Mouse (Mus musculus) layer of hippocampus, adult 2 months (tissue): ENCODE results near the gene Pafah1b3. TPM values are rescaled to one million over a fixed set of nuclear protein-coding genes. Genes with fewer than 3 reads are reported as not detected.
A peak's percentile ranks its signal among the peaks of the same experiment; 100 is the strongest.
"Not testable (repeated sequence)": the region's sequence is repeated elsewhere in the genome, so short reads cannot be mapped to it uniquely, and the experiment has no call there.

Experiments used
- DNase-seq, 2 experiments: peaks; one replicate each; pipeline ENCODE4 v3.0.0; 2022; ENCODE audit warnings: low spot score in 2 of 2
- H3K27ac ChIP-seq: fragments of 200-600 bp; 2 replicates; pipeline ENCODE4 v1.8.1; 2022
- H3K4me3 ChIP-seq: fragments of 200-600 bp; 2 replicates; pipeline ENCODE4 v1.8.1; 2022; ENCODE audit warnings: mild to moderate bottlenecking
- CTCF ChIP-seq: fragments of 200-600 bp; conservative IDR thresholded peaks from 2 replicates; pipeline ENCODE4 v1.8.1; 2022; ENCODE audit warnings: antibody characterized with exemption, mild to moderate bottlenecking, moderate library complexity
- long read RNA-seq, 2 experiments: library from polyadenylated mRNA; stranded (forward); transcript quantifications; one replicate each; pipeline ENCODE4 v2.0.0; 2021; ENCODE audit warnings: borderline mapping rate in 2 of 2
- total RNA-seq, 2 experiments: library from RNA; stranded (reverse); gene quantifications; 2 replicates each; pipeline ENCODE4 v1.2.3; 2021

The Pafah1b3 gene
- 10 to 100 TPM; 16.9 to 21.0 TPM for total RNA-seq
- long read RNA-seq, experiment 1, partial matches to known transcripts, result 0 of 10 reads
- long read RNA-seq, experiment 1, other reads (novel, unspliced or antisense), result 2 of 10 reads
- long read RNA-seq, experiment 2, transcript Pafah1b3-201 (6 exons, 901 nt), result minor isoform, 8 of 18 reads
- long read RNA-seq, experiment 2, transcript Pafah1b3-204 (5 exons, 859 nt), result major isoform, 10 of 18 reads
- long read RNA-seq, experiment 2, partial matches to known transcripts, result 0 of 18 reads
- long read RNA-seq, experiment 2, other reads (novel, unspliced or antisense), result 0 of 18 reads

DNA sequence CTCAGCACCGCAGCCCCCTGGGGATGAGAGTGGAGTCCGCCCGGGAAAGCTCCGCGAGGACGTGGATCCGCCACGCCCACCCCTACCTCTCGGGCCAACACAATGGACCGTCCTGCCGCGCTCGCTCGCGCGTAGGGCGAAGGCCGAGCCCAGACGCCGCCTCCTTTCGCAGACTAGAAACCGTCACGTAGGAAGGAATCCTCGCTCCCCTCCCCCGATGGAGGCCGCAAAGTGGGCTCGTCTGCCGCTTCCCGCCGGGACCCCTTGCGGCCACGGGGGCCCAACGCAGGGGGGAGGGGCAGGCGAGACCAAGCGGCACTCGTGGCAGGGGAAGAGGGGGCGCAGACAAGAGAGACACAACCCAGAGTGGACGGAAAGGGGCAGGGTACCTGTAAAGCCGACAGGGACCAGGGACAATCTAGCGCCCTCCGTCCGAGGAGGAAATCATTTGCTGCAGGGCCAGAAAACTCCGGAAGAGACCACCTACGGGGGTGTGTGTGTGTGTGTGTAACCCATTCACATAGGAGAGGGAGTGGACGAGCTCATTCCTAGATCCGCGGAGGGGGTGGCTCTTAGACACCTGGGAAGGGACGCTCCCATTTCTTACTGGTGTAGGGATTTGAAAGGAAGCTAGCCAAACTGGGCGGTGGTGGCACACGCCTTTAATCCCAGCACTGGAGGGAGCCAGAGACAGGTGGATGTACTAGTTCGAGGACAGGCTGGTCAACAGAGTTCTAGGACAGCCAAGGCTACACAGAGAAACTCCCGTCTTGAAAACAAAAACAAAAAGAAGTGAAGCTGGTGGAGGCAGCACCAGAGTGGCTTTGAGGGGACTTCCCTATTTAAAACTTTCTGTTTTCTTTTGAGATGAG lies at the start of gene Pafah1b3:
Pafah1b3 (minus strand) TSS at position 533 of the 872 bp plus-strand sequence.
- peak within 1 kb of the TSS; percentile 83 for H3K4me3 ChIP-seq
- peak; percentile 57 for TF ChIP-seq CTCF
- DNase-seq, result peak; percentile 72 to 84
- H3K27ac ChIP-seq, result peak within 1 kb of the TSS; percentile 72

DNA sequence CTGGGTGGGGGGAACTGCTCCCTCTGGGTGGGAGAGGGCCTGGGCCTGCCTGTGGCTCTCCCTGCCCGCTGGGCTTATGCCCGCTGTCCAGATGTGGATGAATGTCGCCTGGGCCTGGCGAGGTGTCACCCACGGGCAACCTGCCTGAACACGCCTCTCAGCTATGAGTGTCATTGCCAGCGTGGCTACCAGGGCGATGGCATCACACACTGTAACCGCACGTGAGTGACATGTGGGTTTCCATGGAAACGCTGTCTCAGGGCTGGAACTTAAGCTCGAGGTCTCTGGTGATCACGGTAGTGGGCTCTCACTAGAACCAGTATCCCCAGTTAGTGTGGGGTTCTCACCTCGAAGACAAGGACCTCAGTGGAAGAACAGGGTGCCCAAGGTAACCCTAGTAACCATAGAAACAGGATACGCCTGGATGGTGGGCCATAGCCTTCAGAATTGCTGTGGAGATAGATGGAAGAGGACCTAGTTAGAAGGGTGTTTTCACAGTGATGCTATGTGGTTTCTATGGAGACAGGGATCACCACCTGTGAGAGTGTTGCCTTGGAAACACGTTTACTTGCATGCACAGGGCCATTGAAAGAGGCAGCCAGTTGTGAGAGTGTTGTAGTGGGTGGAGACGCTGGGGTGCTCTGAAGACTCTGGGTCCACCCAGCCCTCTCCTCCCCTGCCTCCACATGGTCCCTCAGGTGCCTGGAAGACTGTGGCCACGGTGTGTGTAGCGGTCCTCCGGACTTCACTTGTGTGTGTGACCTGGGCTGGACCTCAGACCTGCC lies 43.4 kb upstream of the Pafah1b3 start:
- DNase-seq, result peak in 1 of 2 experiments; percentile 64
- TF ChIP-seq CTCF, result no peak
- H3K4me3 ChIP-seq, result no peak overlapping the region
- H3K27ac ChIP-seq, result peak overlapping the region; percentile 48; the same call in 1 of the 2 replicates

- no peak for TF ChIP-seq CTCF
- Histone ChIP-seq H3K4me3 (no peak overlapping the region), H3K27ac (no peak overlapping the region)
- DNase-seq, result no peak
Observed at GRCm38 (mm10) chr7:25339329-25339728, 41.5 kb upstream of the Pafah1b3 start.

- Histone ChIP-seq H3K27ac (no peak overlapping the region), H3K4me3 (no peak overlapping the region)
- TF ChIP-seq CTCF, result no peak
- DNase-seq, result no peak
Observed at GRCm38 (mm10) chr7:25334472-25334871, 36.7 kb upstream of the Pafah1b3 start.

DNA sequence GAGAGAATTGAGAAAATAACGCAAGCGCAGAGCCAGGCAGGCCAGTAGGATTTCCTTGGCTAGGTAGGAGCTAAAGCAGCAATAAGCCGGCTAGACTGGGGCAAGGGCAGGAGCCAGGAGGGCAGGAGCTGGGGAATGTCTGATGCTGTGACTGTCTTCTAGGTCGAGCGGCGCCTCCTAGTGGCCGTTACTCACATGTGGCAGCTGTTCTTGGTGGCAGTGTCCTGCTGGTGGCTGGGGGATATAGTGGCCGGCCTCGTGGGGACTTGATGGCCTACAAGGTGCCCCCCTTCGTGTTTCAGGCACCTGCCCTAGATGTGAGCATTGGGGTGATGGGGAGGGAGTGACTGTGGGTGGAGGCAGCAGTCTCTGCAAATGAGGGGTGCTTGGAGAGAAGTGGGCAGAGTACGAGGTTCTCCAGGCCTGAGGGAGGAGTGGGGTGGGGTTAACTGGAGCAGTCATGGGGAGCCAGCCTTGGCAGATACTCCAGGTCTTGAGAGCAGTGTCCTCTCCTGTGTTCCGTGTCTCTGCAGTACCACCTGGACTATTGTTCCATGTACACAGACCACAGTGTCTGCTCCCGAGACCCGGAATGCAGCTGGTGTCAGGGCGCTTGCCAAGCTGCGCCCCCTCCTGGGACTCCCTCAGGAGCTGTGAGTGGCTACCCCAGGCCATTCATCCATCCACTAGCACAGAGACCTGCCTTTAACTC lies 36.0 kb upstream of the Pafah1b3 start:
- TF ChIP-seq CTCF, result peak; percentile 83
- no peak overlapping the region for H3K27ac ChIP-seq
- DNase-seq, result peak; percentile 45 to 60
- no peak overlapping the region for H3K4me3 ChIP-seq

DNA sequence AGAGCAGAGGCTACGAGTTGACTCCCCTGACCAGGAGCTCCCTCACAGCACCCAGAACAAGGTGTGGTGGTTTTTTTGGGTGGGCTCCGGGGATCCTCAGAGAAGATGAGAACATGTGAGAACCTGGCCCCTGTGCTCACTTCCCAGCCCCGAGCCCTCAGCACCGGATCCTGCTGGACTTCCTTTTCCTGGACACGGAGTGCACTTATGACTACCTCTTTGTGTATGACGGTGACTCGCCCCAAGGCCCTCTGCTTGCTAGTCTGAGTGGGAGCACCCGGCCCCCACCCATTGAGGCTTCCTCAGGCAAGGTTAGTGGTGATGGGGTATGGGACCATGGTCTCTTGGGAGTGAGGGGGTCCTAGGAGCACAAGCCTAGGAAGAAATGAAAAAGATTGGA lies 28.4 kb upstream of the Pafah1b3 start:
- DNase-seq, result no peak
- no peak overlapping the region for H3K4me3 ChIP-seq
- no peak overlapping the region for H3K27ac ChIP-seq
- no peak for TF ChIP-seq CTCF

DNA sequence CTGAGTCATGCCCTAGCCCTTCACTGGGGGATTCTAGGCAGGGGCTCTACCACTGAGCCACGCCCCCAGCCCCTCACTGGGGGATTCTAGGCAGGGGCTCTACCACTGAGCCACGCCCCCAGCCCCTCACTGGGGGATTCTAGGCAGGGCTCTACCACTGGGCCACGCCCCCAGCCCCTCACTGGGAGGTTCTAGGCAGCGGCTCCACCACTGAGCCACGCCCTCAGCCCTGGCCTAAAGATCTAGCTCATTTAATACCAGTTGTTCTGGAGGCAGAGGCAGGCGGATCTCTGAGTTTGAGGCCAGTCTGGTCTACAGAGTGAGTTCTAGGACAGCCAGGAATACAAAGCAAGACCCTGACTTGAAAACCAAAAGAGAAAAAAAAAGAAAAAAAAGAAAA lies 27.6 kb upstream of the Pafah1b3 start:
- H3K27ac ChIP-seq, DNase-seq: not testable (repeated sequence)

GRCm38 (mm10) chr7:25323219-25323618 lies 25.4 kb upstream of the Pafah1b3 start:
- DNase-seq, result no peak
- Histone ChIP-seq H3K27ac (no peak overlapping the region), H3K4me3 (no peak overlapping the region)
- no peak for TF ChIP-seq CTCF

More for the DNA sequence above, 27.6 kb upstream of the Pafah1b3 start:
- H3K4me3 ChIP-seq, result not testable (repeated sequence)

- H3K27ac ChIP-seq, result no peak overlapping the region
- DNase-seq, result no peak
- no peak overlapping the region for H3K4me3 ChIP-seq
- TF ChIP-seq CTCF, result no peak
Observed at GRCm38 (mm10) chr7:25322058-25322484, 24.3 kb upstream of the Pafah1b3 start.

DNA sequence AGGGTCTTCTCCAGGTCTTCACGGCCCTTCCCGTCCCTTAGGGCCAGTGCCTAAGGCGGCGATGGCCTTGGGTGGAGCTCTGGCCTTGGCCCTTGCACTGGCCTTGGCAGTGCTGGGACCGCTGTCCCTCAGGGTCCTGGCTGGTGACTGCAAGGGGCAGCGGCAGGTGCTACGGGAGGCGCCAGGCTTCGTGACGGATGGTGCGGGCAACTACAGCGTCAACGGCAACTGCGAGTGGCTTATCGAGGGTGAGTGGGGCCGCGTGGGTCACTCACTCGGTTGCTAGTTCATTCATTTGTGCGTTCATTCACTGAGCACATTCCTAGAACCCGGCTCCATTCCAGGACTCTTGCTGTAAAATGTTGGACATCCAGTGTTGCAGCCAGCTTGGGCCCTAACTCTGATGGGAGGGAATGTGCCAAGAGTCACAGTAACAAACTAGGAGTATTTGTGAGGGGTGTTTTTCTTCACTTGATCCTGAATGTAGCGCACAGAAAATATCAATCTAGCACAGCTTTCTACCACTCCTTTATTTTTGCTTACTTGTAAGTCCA lies 19.7 kb upstream of the Pafah1b3 start:
- H3K27ac ChIP-seq, result peak overlapping the region; percentile 94
- peak overlapping the region; percentile 77 for H3K4me3 ChIP-seq

GRCm38 (mm10) chr7:25316532-25317445 lies 19.0 kb upstream of the Pafah1b3 start, which contains the start of gene Megf8:
Gene Megf8 (plus strand): TSS chr7:25317164.
- peak; percentile 97 to 98 for DNase-seq
- TF ChIP-seq CTCF, result peak; percentile 92
- H3K4me3 ChIP-seq, result peak within 1 kb of the TSS; percentile 77
- H3K27ac ChIP-seq, result peak within 1 kb of the TSS; percentile 94

More for the DNA sequence above, 19.7 kb upstream of the Pafah1b3 start:
- no peak for TF ChIP-seq CTCF
- DNase-seq, result no peak
